Comparison of ENCODE assay signal across 8 mouse cellular contexts in genomic region chr5:124598224-124599174, GRCm38 (mm10). TPM values are rescaled to one million over a fixed set of nuclear protein-coding genes. Genes with fewer than 3 reads are reported as not detected.
DNase-seq lines count a peak whose midpoint lies in the region; ATAC-seq and TF ChIP-seq lines count a peak whose summit lies in the region.

No protein-coding gene starts in this region.

- peak; percentile 100 for ATAC-seq in midbrain, embryonic 11.5 days (ENCODE audit: low FRiP score)

- no peaks in the 10 kb centered on the region for H3K27me3 ChIP-seq in heart, adult 2 months (ENCODE audit: control insufficient read depth, insufficient read depth, low read length)
- no peaks in the 10 kb centered on the region for H3K27me3 ChIP-seq in midbrain, embryonic 11.5 days (ENCODE audit: control insufficient read depth, insufficient read depth, low read length)

- H3K27ac ChIP-seq in embryonic fibroblast, embryonic 13.5 days (ENCODE audit: insufficient read depth, low read length) = no peak overlapping the region
- H3K27ac ChIP-seq in heart, adult 2 months = no peak overlapping the region; the same call in 1 of the 2 replicates
- H3K27ac ChIP-seq in midbrain, embryonic 11.5 days (ENCODE audit: low read depth, low read length) = no peak overlapping the region

- WGBS in heart, adult 2 months = 8% methylated on average over 30 of the region's 30 CpGs
- 6% methylated on average over 30 of the region's 30 CpGs for WGBS in midbrain, embryonic 11.5 days

- DNase-seq in brain, embryonic 14.5 days (ENCODE audit: low read depth) = peak; percentile 99
- DNase-seq in heart, adult 2 months = peak; percentile 87 to 93
- peak; percentile 92 for DNase-seq in kidney, adult 18-20 months
- DNase-seq in left cerebral cortex, postnatal 4 days = peak; percentile 94
- peak; percentile 98 for DNase-seq in midbrain, embryonic 11.5 days (ENCODE audit: low spot score, missing footprints)
- DNase-seq in right cerebral cortex, postnatal 4 days = peak; percentile 88
- peak; percentile 89 to 94 for DNase-seq in urinary bladder, postnatal 4 days (ENCODE audit: low spot score in 2 of 2)

- H3K4me2 ChIP-seq in midbrain, embryonic 11.5 days = peak overlapping the region; percentile 76

- peak overlapping the region; percentile 82 for H3K4me3 ChIP-seq in embryonic fibroblast, embryonic 13.5 days (ENCODE audit: insufficient read depth, low read length)
- peak overlapping the region; percentile 77 for H3K4me3 ChIP-seq in heart, adult 2 months
- H3K4me3 ChIP-seq in midbrain, embryonic 11.5 days (ENCODE audit: low read depth, low read length) = peak overlapping the region; percentile 88

- 0 out of 2 replicates have a peak, but pooled peaks cover 4% of the 10 kb centered on the region for H3K4me1 ChIP-seq in embryonic fibroblast, embryonic 13.5 days (ENCODE audit: control insufficient read depth, insufficient read depth, low read length)
- H3K4me1 ChIP-seq in heart, adult 2 months (ENCODE audit: control insufficient read depth, insufficient read depth, low read length) = peaks cover 5% of the 10 kb centered on the region; the same call in 1 of the 2 replicates
- H3K4me1 ChIP-seq in midbrain, embryonic 11.5 days (ENCODE audit: control insufficient read depth, insufficient read depth, low read length) = peaks cover 6% of the 10 kb centered on the region

- no peaks in the 10 kb centered on the region for H3K36me3 ChIP-seq in heart, adult 2 months (ENCODE audit: control insufficient read depth, insufficient read depth, low read length)
- peaks cover 2% of the 10 kb centered on the region; the same call in 1 of the 2 replicates for H3K36me3 ChIP-seq in midbrain, embryonic 11.5 days (ENCODE audit: control insufficient read depth, insufficient read depth, low read length)

- intact Hi-C loops in heart, adult 2 months (cut with DNase I) = loop anchor here (2.0 kb wide), 1 partner anchor 30 kb away; the partner anchor contains the start of gene Atp6v0a2
- intact Hi-C loops in left cerebral cortex, postnatal 4 days (cut with DNase I) = no loop called here

- H3K9ac ChIP-seq in heart, adult 2 months (ENCODE audit: low read depth, low read length) = peak overlapping the region; percentile 59; the same call in 1 of the 2 replicates
- H3K9ac ChIP-seq in midbrain, embryonic 11.5 days (ENCODE audit: low read length) = peak overlapping the region; percentile 81

- no peak for TF ChIP-seq EP300 in heart, adult 2 months (IDR thresholded peaks at IDR 0.05; ENCODE audit: insufficient read depth, low read depth, low read length)

- H3K9me3 ChIP-seq in midbrain, embryonic 11.5 days (ENCODE audit: control insufficient read depth, low read length) = no peaks in the 10 kb centered on the region

- no peaks in the 10 kb centered on the region for H3K79me2 ChIP-seq in heart, adult 2 months (replicated peaks; ENCODE audit: control insufficient read depth, insufficient read depth, low read length)

- TF ChIP-seq CTCF in brain, embryonic 14.5 days (IDR thresholded peaks at IDR 0.05; ENCODE audit: borderline replicate concordance, extremely low read depth, insufficient read depth, insufficient read length) = no peak
- no peak for TF ChIP-seq CTCF in embryonic fibroblast, embryonic 13.5 days (IDR thresholded peaks at IDR 0.05; ENCODE audit: borderline replicate concordance, insufficient read depth, low read length)
- no peak for TF ChIP-seq CTCF in heart, adult 2 months (IDR thresholded peaks at IDR 0.05)

- TF ChIP-seq POLR2A in brain, embryonic 14.5 days (IDR thresholded peaks at IDR 0.05; ENCODE audit: borderline replicate concordance, extremely low read depth, insufficient read depth, insufficient read length, poor library complexity, severe bottlenecking) = peak; percentile 30; the same call in 1 of the 2 replicates
- no peak; the same call in 1 of the 2 replicates for TF ChIP-seq POLR2A in embryonic fibroblast, embryonic 13.5 days (IDR thresholded peaks at IDR 0.05; ENCODE audit: low read depth, low read length)
- TF ChIP-seq POLR2A in heart, adult 2 months (IDR thresholded peaks at IDR 0.05; ENCODE audit: insufficient read depth, low read depth, low read length) = peak; percentile 41; the same call in 1 of the 2 replicates

RNA-seq across cellular contexts. Expression of gene Gtf2h3, which starts 19.6 kb away (rescaled TPM):
- polyA plus RNA-seq in brain, embryonic 14.5 days (2012; rRNA removed) = 70.6 and 82.2 TPM in 2 replicates
- polyA plus RNA-seq in embryonic fibroblast, embryonic 13.5 days (2011; ENCODE audit: insufficient read length, low read depth, missing spikeins) = 39.9 and 48.2 TPM in 2 replicates
- 10 to 100 TPM; 19.4 to 20.4 TPM for total RNA-seq in heart, adult 2 months (2021)
- polyA plus RNA-seq in heart, adult 2 months (2012; rRNA removed) = 29.0 and 39.2 TPM in 2 replicates
- total RNA-seq in left cerebral cortex, postnatal 4 days (2021) = 10 to 100 TPM; 36.3 to 37.1 TPM
- polyA plus RNA-seq in midbrain, embryonic 11.5 days (2014; fragmentation: Nextera tagmentation; extraction: Ambion mirVana) = 73.0 and 85.9 TPM in 2 replicates

RNA-seq across cellular contexts. Expression of gene Eif2b1, which starts 19.6 kb away (rescaled TPM):
- 41.3 and 43.5 TPM in 2 replicates for polyA plus RNA-seq in brain, embryonic 14.5 days (2012; rRNA removed)
- polyA plus RNA-seq in embryonic fibroblast, embryonic 13.5 days (2011; ENCODE audit: insufficient read length, low read depth, missing spikeins) = 43.6 and 49.8 TPM in 2 replicates
- 10 to 100 TPM; 23.5 to 27.6 TPM for total RNA-seq in heart, adult 2 months (2021)
- polyA plus RNA-seq in heart, adult 2 months (2012; rRNA removed) = 18.4 and 24.7 TPM in 2 replicates
- total RNA-seq in left cerebral cortex, postnatal 4 days (2021) = 10 to 100 TPM; 44.4 to 46.9 TPM
- 84.6 and 87.3 TPM in 2 replicates for polyA plus RNA-seq in midbrain, embryonic 11.5 days (2014; fragmentation: Nextera tagmentation; extraction: Ambion mirVana)

RNA-seq across cellular contexts. Expression of gene Atp6v0a2, which starts 29.9 kb away (rescaled TPM):
- 34.8 and 36.1 TPM in 2 replicates for polyA plus RNA-seq in brain, embryonic 14.5 days (2012; rRNA removed)
- 46.6 and 50.4 TPM in 2 replicates for polyA plus RNA-seq in embryonic fibroblast, embryonic 13.5 days (2011; ENCODE audit: insufficient read length, low read depth, missing spikeins)
- total RNA-seq in heart, adult 2 months (2021) = 10 to 100 TPM; 53.4 to 55.2 TPM
- 28.7 and 47.7 TPM in 2 replicates for polyA plus RNA-seq in heart, adult 2 months (2012; rRNA removed)
- total RNA-seq in left cerebral cortex, postnatal 4 days (2021) = 10 to 100 TPM; 36.2 to 39.8 TPM
- polyA plus RNA-seq in midbrain, embryonic 11.5 days (2014; fragmentation: Nextera tagmentation; extraction: Ambion mirVana) = 40.3 and 42.5 TPM in 2 replicates

RNA-seq across cellular contexts. Expression of gene Ddx55, which starts 45.8 kb away (rescaled TPM):
- 31.8 and 32.3 TPM in 2 replicates for polyA plus RNA-seq in brain, embryonic 14.5 days (2012; rRNA removed)
- polyA plus RNA-seq in embryonic fibroblast, embryonic 13.5 days (2011; ENCODE audit: insufficient read length, low read depth, missing spikeins) = 8.1 and 9.2 TPM in 2 replicates
- 1 to 10 TPM; 6.2 to 7.5 TPM for total RNA-seq in heart, adult 2 months (2021)
- polyA plus RNA-seq in heart, adult 2 months (2012; rRNA removed) = 5.3 and 7.7 TPM in 2 replicates
- total RNA-seq in left cerebral cortex, postnatal 4 days (2021) = 10 to 100 TPM; 27.5 to 30.8 TPM
- polyA plus RNA-seq in midbrain, embryonic 11.5 days (2014; fragmentation: Nextera tagmentation; extraction: Ambion mirVana) = 13.2 and 15.0 TPM in 2 replicates

RNA-seq across cellular contexts. Expression of gene Tmed2, which starts 58.0 kb away (rescaled TPM):
- polyA plus RNA-seq in brain, embryonic 14.5 days (2012; rRNA removed) = 142 and 146 TPM in 2 replicates
- 510 and 665 TPM in 2 replicates for polyA plus RNA-seq in embryonic fibroblast, embryonic 13.5 days (2011; ENCODE audit: insufficient read length, low read depth, missing spikeins)
- total RNA-seq in heart, adult 2 months (2021) = 100 to 1,000 TPM; 167 to 194 TPM
- 80.9 and 150 TPM in 2 replicates for polyA plus RNA-seq in heart, adult 2 months (2012; rRNA removed)
- total RNA-seq in left cerebral cortex, postnatal 4 days (2021) = 100 to 1,000 TPM; 119 to 123 TPM
- 490 and 523 TPM in 2 replicates for polyA plus RNA-seq in midbrain, embryonic 11.5 days (2014; fragmentation: Nextera tagmentation; extraction: Ambion mirVana)
